Mouse (Mus musculus): ENCODE measurements around the gene Ankrd34a. TPM values are rescaled to one million over a fixed set of nuclear protein-coding genes. Genes with fewer than 3 reads are reported as not detected.
A peak's percentile ranks its signal among the peaks of the same experiment; 100 is the strongest.
"Not testable (repeated sequence)": the region's sequence is repeated elsewhere in the genome, so short reads cannot be mapped to it uniquely, and the experiment has no call there.

Ankrd34a gene
- polyA plus RNA-seq, 1 experiment, result 12.4 TPM

DNA sequence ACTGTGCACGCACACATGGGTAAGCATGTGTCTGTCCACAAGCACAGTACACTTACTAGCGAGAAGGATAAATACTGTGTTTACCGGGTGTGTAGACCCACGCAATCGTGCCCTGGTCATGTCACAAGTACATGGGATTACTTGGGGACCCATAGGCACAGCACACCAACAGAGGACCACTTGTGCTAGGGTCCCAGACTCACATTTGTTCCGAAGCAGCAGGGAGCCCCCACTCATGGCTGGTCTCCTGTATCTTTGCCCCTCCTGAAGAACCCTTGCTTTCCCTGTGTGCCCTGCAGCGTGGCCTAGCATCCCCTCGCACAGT is 2.6 kb downstream of the Ankrd34a start:
- TF ChIP-seq CTCF (IDR thresholded peaks at IDR 0.05; ENCODE audit: borderline replicate concordance, extremely low read depth, insufficient read depth, insufficient read length) (no peak), POLR2A (IDR thresholded peaks at IDR 0.05; ENCODE audit: borderline replicate concordance, extremely low read depth, insufficient read depth, insufficient read length, poor library complexity, severe bottlenecking) (no peak)

GRCm38 (mm10) chr3:96599411-96599810 is 3.0 kb downstream of the Ankrd34a start:
- TF ChIP-seq POLR2A (IDR thresholded peaks at IDR 0.05; ENCODE audit: borderline replicate concordance, extremely low read depth, insufficient read depth, insufficient read length, poor library complexity, severe bottlenecking) (no peak), CTCF (IDR thresholded peaks at IDR 0.05; ENCODE audit: borderline replicate concordance, extremely low read depth, insufficient read depth, insufficient read length) (no peak)
- DNase-seq (ENCODE audit: low read depth), result no peak

More for the DNA sequence above, 2.6 kb downstream of the Ankrd34a start:
- no peak for DNase-seq (ENCODE audit: low read depth)

DNA sequence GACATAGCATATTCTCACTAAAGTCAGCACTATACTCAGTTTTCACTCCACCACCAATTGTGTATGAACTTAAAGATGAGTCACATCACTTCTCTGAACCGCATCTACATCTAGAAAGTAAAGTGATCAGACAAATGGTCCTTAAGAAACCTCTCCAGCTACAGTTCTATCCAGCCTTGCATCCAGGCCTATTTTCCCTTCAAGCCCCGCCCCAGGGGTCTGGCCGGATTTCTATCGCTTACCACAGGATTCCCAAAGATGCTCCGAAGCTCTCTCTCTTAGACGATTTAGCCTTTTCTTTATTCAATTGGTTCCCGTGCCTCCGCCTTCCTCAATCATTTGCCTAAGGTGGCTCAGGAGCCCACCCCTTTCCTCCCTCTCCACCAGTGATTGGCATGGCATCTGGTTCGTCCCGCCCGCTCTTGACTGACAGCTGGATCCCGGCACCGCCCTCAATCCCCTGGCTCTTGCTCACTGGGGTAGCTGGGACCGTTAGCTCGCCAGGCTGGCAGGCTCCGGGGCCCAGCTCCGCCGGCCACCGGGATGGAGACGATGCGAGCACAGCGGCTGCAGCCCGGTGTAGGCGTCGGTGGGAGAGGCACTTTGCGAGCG is 4.3 kb downstream of the Ankrd34a start, which contains the start of gene Lix1l:
TSS of gene Lix1l (plus strand) at position 511 of the 612 bp plus-strand sequence.
- peak; percentile 99 for DNase-seq (ENCODE audit: low read depth)
- TF ChIP-seq POLR2A (IDR thresholded peaks at IDR 0.05; ENCODE audit: borderline replicate concordance, extremely low read depth, insufficient read depth, insufficient read length, poor library complexity, severe bottlenecking) (peak; percentile 82), CTCF (IDR thresholded peaks at IDR 0.05; ENCODE audit: borderline replicate concordance, extremely low read depth, insufficient read depth, insufficient read length) (no peak)

- DNase-seq (ENCODE audit: low read depth), result peak; percentile 88
- TF ChIP-seq CTCF (IDR thresholded peaks at IDR 0.05; ENCODE audit: borderline replicate concordance, extremely low read depth, insufficient read depth, insufficient read length), result no peak
- TF ChIP-seq POLR2A (IDR thresholded peaks at IDR 0.05; ENCODE audit: borderline replicate concordance, extremely low read depth, insufficient read depth, insufficient read length, poor library complexity, severe bottlenecking), result peak; percentile 24; the same call in 1 of the 2 replicates
Observed at GRCm38 (mm10) chr3:96601251-96601787, 4.9 kb downstream of the Ankrd34a start.

- TF ChIP-seq POLR2A (IDR thresholded peaks at IDR 0.05; ENCODE audit: borderline replicate concordance, extremely low read depth, insufficient read depth, insufficient read length, poor library complexity, severe bottlenecking), result no peak
- TF ChIP-seq CTCF (IDR thresholded peaks at IDR 0.05; ENCODE audit: borderline replicate concordance, extremely low read depth, insufficient read depth, insufficient read length), result no peak
- peak; percentile 83 for DNase-seq (ENCODE audit: low read depth)
Observed at GRCm38 (mm10) chr3:96601941-96602703, 5.7 kb downstream of the Ankrd34a start.

- peak; percentile 44 for DNase-seq (ENCODE audit: low read depth)
Observed at GRCm38 (mm10) chr3:96602704-96603084, 6.3 kb downstream of the Ankrd34a start.

GRCm38 (mm10) chr3:96603311-96603710 is 6.9 kb downstream of the Ankrd34a start:
- DNase-seq (ENCODE audit: low read depth), result peak; percentile 80
- TF ChIP-seq POLR2A (IDR thresholded peaks at IDR 0.05; ENCODE audit: borderline replicate concordance, extremely low read depth, insufficient read depth, insufficient read length, poor library complexity, severe bottlenecking) (no peak), CTCF (IDR thresholded peaks at IDR 0.05; ENCODE audit: borderline replicate concordance, extremely low read depth, insufficient read depth, insufficient read length) (no peak)

More at GRCm38 (mm10) chr3:96602704-96603084, 6.3 kb downstream of the Ankrd34a start:
- TF ChIP-seq POLR2A (IDR thresholded peaks at IDR 0.05; ENCODE audit: borderline replicate concordance, extremely low read depth, insufficient read depth, insufficient read length, poor library complexity, severe bottlenecking) (no peak), CTCF (IDR thresholded peaks at IDR 0.05; ENCODE audit: borderline replicate concordance, extremely low read depth, insufficient read depth, insufficient read length) (no peak)

GRCm38 (mm10) chr3:96606007-96606406 is 9.6 kb downstream of the Ankrd34a start:
- not testable (repeated sequence) for DNase-seq (ENCODE audit: low read depth)

- TF ChIP-seq POLR2A (IDR thresholded peaks at IDR 0.05; ENCODE audit: borderline replicate concordance, extremely low read depth, insufficient read depth, insufficient read length, poor library complexity, severe bottlenecking) (no peak), CTCF (IDR thresholded peaks at IDR 0.05; ENCODE audit: borderline replicate concordance, extremely low read depth, insufficient read depth, insufficient read length) (no peak)
- no peak for DNase-seq (ENCODE audit: low read depth)
Observed at GRCm38 (mm10) chr3:96606618-96607017, 10.2 kb downstream of the Ankrd34a start.

DNA sequence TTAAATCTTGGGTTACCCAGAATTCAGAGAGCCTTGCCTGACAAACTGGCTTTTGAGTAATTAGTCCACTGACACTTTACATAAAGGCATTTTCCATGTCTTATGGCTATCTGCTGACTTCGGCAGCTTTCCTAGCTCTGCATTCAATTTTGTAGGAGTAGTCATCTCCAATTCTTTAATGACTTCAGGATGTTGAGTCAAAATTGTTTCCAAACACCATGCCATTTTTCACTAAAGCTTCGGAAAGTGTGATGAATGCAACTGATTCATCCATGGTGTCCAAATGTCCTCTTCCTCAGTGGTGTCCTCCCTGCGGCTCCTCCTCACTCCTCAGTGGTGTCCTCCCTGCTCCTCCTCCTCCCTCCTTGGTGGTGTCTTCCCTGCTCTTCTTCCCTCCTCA is 21.5 kb downstream of the Ankrd34a start:
- TF ChIP-seq CTCF (IDR thresholded peaks at IDR 0.05; ENCODE audit: borderline replicate concordance, extremely low read depth, insufficient read depth, insufficient read length), result no peak
- TF ChIP-seq POLR2A (IDR thresholded peaks at IDR 0.05; ENCODE audit: borderline replicate concordance, extremely low read depth, insufficient read depth, insufficient read length, poor library complexity, severe bottlenecking), result no peak
- no peak for DNase-seq (ENCODE audit: low read depth)

DNA sequence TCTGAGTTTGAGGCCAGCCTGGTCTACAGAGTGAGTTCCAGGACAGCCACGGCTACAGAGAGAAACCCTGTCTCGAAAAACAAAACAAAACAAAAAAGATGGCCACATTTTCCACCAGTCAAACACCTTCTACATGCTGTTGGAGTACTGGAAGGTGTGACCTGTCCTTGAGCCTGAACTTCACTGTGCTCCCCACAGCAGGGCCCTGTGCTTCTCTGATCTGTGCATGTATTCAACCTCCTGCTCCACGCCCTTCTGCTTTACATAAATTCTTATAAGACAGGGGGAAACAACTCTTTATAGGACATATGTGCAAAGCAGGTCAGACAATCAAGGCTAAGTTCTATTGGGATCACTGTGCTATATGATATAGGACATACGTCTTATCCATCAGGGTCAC is 26.8 kb downstream of the Ankrd34a start:
- TF ChIP-seq POLR2A (IDR thresholded peaks at IDR 0.05; ENCODE audit: borderline replicate concordance, extremely low read depth, insufficient read depth, insufficient read length, poor library complexity, severe bottlenecking) (no peak), CTCF (IDR thresholded peaks at IDR 0.05; ENCODE audit: borderline replicate concordance, extremely low read depth, insufficient read depth, insufficient read length) (no peak)
- DNase-seq (ENCODE audit: low read depth), result no peak

Measured in brain, embryonic 14.5 days (tissue).